Mouse (Mus musculus): ENCODE measurements around the gene Apol7c. TPM values are rescaled to one million over a fixed set of nuclear protein-coding genes. Genes with fewer than 3 reads are reported as not detected.
"Not testable (repeated sequence)": the region's sequence is repeated elsewhere in the genome, so short reads cannot be mapped to it uniquely, and the experiment has no call there.

The Apol7c gene
- polyA plus RNA-seq, 1 experiment from 2014 or later = not detected

GRCm38 (mm10) chr15:77482140-77482794 is 50.8 kb downstream of the Apol7c start:
- H3K9me3 ChIP-seq (replicated peaks) = no peaks in the 10 kb centered on the region
- H3K4me1 ChIP-seq (replicated peaks) = no peaks in the 10 kb centered on the region
- H3K36me3 ChIP-seq = no peaks in the 10 kb centered on the region
- no peak for ATAC-seq (ENCODE audit: low read depth)
- no peak for DNase-seq
- H3K27me3 ChIP-seq = no peaks in the 10 kb centered on the region
- no peak overlapping the region for H3K4me3 ChIP-seq (replicated peaks)
- H3K9ac ChIP-seq = no peak overlapping the region
- no peak overlapping the region for H3K27ac ChIP-seq
- H3K4me2 ChIP-seq = no peak overlapping the region
- 46% methylated on average over 4 of the region's 4 CpGs for WGBS (ENCODE audit: insufficient replicate concordance)

- not testable (repeated sequence) for H3K9ac ChIP-seq; H3K27ac ChIP-seq; H3K9me3 ChIP-seq (replicated peaks); DNase-seq; H3K36me3 ChIP-seq; H3K27me3 ChIP-seq; H3K4me3 ChIP-seq (replicated peaks); ATAC-seq (ENCODE audit: low read depth); H3K4me1 ChIP-seq (replicated peaks); H3K4me2 ChIP-seq
- 57% methylated on average over 2 of the region's 2 CpGs for WGBS (ENCODE audit: insufficient replicate concordance)
These were observed 56.4 kb downstream of the Apol7c start, which contains the start of gene Apol10a for GRCm38 (mm10) chr15:77476693-77477092. Gene Apol10a (plus strand): TSS chr15:77477047.

Other genes with a start within 250 kb of the Apol7c start
- gene Rbfox2, start 226.3 kb downstream of the Apol7c start, polyA plus RNA-seq (2015; fragmentation: Nextera tagmentation; extraction: Ambion mirVana) = 6.7 and 9.5 TPM in 2 replicates
- gene Apol7a, start 134.2 kb downstream of the Apol7c start, polyA plus RNA-seq (2015; fragmentation: Nextera tagmentation; extraction: Ambion mirVana) = 0.17 and 0.27 TPM in 2 replicates
- gene Apol9a, start 122.2 kb downstream of the Apol7c start, polyA plus RNA-seq (2015; fragmentation: Nextera tagmentation; extraction: Ambion mirVana) = 0.06 TPM in 2 replicates
- not detected in 2 replicates for gene Apol7b, start 85.8 kb downstream of the Apol7c start, polyA plus RNA-seq (2015; fragmentation: Nextera tagmentation; extraction: Ambion mirVana)
- 0.05 and 0.10 TPM in 2 replicates for gene Apol10a, start 56.3 kb downstream of the Apol7c start, polyA plus RNA-seq (2015; fragmentation: Nextera tagmentation; extraction: Ambion mirVana)
- gene Apol11a, start 25.0 kb downstream of the Apol7c start, polyA plus RNA-seq (2015; fragmentation: Nextera tagmentation; extraction: Ambion mirVana) = 0.15 and 0.38 TPM in 2 replicates
- not detected in 2 replicates for gene 1700025B11Rik, start 28.6 kb upstream of the Apol7c start, polyA plus RNA-seq (2015; fragmentation: Nextera tagmentation; extraction: Ambion mirVana)
- not detected in 2 replicates for gene Apol10b, start 62.8 kb upstream of the Apol7c start, polyA plus RNA-seq (2015; fragmentation: Nextera tagmentation; extraction: Ambion mirVana)
- gene Gm36245, start 65.9 kb upstream of the Apol7c start, polyA plus RNA-seq (2015; fragmentation: Nextera tagmentation; extraction: Ambion mirVana) = not detected in 2 replicates
- 10.6 and 12.5 TPM in 2 replicates for gene Apol11b, start 110.0 kb upstream of the Apol7c start, polyA plus RNA-seq (2015; fragmentation: Nextera tagmentation; extraction: Ambion mirVana)
- not detected in 2 replicates for gene Apol7e, start 165.5 kb upstream of the Apol7c start, polyA plus RNA-seq (2015; fragmentation: Nextera tagmentation; extraction: Ambion mirVana)
- not detected in 2 replicates for gene Apol9b, start 195.7 kb upstream of the Apol7c start, polyA plus RNA-seq (2015; fragmentation: Nextera tagmentation; extraction: Ambion mirVana)
- gene Apol8, start 223.7 kb upstream of the Apol7c start, polyA plus RNA-seq (2015; fragmentation: Nextera tagmentation; extraction: Ambion mirVana) = 29.8 and 34.9 TPM in 2 replicates

All from liver, embryonic 13.5 days (tissue).